Mouse (Mus musculus) hindbrain, postnatal 0 days (tissue): Measurements from ENCODE around the gene Ccdc60. TPM values are rescaled to one million over a fixed set of nuclear protein-coding genes. Genes with fewer than 3 reads are reported as not detected.
"Not testable (repeated sequence)": the region's sequence is repeated elsewhere in the genome, so short reads cannot be mapped to it uniquely, and the experiment has no call there.

Source experiments
- ATAC-seq: fragments of 200-750 bp; cut with Nextera tagmentation; 2 replicates; pipeline ENCODE4 v1.8.0; 2017; ENCODE audit warnings: mild to moderate bottlenecking, moderate TSS enrichment, moderate library complexity
- DNase-seq: peaks from one replicate; pipeline ENCODE4 v3.0.0-alpha.2; 2015; ENCODE audit warnings: low spot score
- H3K27ac ChIP-seq: fragments of 300-500 bp; sonication (generic); 2 replicates; pipeline ENCODE4 v1.5.1; 2014; ENCODE audit warnings: mild to moderate bottlenecking
- H3K27me3 ChIP-seq: fragments of 300-500 bp; sonication (generic); 2 replicates; pipeline ENCODE4 v1.6.1; 2014; ENCODE audit warnings: low read length, mixed read lengths; ENCODE audit not compliant: insufficient read depth
- H3K36me3 ChIP-seq: fragments of 300-500 bp; sonication (generic); 2 replicates; pipeline ENCODE4 v1.6.1; 2014; ENCODE audit warnings: low read length, mixed read lengths; ENCODE audit not compliant: insufficient read depth
- H3K4me1 ChIP-seq: fragments of 300-500 bp; sonication (generic); 2 replicates; pipeline ENCODE4 v1.6.1; 2014; ENCODE audit warnings: antibody characterized with exemption, low read length, mixed read lengths; ENCODE audit not compliant: insufficient read depth
- H3K4me2 ChIP-seq: fragments of 300-500 bp; sonication (generic); 2 replicates; pipeline ENCODE4 v1.6.1; 2014; ENCODE audit warnings: low read depth, mild to moderate bottlenecking, low read length, moderate library complexity, mixed read lengths
- H3K4me3 ChIP-seq: fragments of 300-500 bp; sonication (generic); 2 replicates; pipeline ENCODE4 v1.5.1; 2014; ENCODE audit warnings: low read length
- H3K9ac ChIP-seq: fragments of 300-500 bp; sonication (generic); replicated peaks from 2 replicates; pipeline ENCODE4 v1.6.1; 2014; ENCODE audit warnings: mild to moderate bottlenecking, low read length, moderate library complexity, mixed read lengths
- H3K9me3 ChIP-seq: fragments of 300-500 bp; sonication (generic); 2 replicates; pipeline ENCODE4 v1.6.1; 2016; ENCODE audit warnings: low read length, mixed read lengths
- CTCF ChIP-seq: IDR thresholded peaks from 2 replicates; pipeline ENCODE4 v1.5.1; 2016; ENCODE audit warnings: antibody characterized with exemption, control low read depth, low read depth
- WGBS: fragments of 180-500 bp; shearing (Covaris S2); extraction: QIAGEN DNeasy Blood & Tissue Kit; methylation state at CpG from one replicate; pipeline ENCODE4 v1.1.7; 2014; 5-methylcytosine and 5-hydroxymethylcytosine counted together
- polyA plus RNA-seq: library from polyadenylated mRNA; unstranded; fragments of >200 nt; fragmentation: Nextera tagmentation; extraction: Ambion mirVana; gene quantifications from 2 replicates; pipeline ENCODE4 v1.2.1, GENCODE M21; 2015
- total RNA-seq: library from RNA; depleted of rRNA; stranded (reverse); fragments of >200 nt; gene quantifications from 2 replicates; pipeline ENCODE4 v1.2.3, GENCODE M21; 2014

Ccdc60 gene
- total and polyA plus RNA-seq, 2 experiments from 2014 or later, result 0.73 to 2.3 TPM

GRCm38 (mm10) chr5:116312111-116312737 lies 23.4 kb upstream of the Ccdc60 start:
- peak overlapping the region; percentile 42 for H3K4me2 ChIP-seq
- WGBS, result 15% methylated on average over 15 of the region's 15 CpGs
- no peak for TF ChIP-seq CTCF
- H3K36me3 ChIP-seq, result no peaks in the 10 kb centered on the region
- ATAC-seq (peak; percentile 47; the same call in 1 of the 2 replicates), DNase-seq (peak; percentile 65)
- peak overlapping the region; percentile 30; the same call in 1 of the 2 replicates for H3K9ac ChIP-seq
- peak overlapping the region; percentile 13; the same call in 1 of the 2 replicates for H3K4me3 ChIP-seq
- no peaks in the 10 kb centered on the region for H3K9me3 ChIP-seq
- peak overlapping the region; percentile 3; the same call in 1 of the 2 replicates for H3K27ac ChIP-seq
- H3K27me3 ChIP-seq, result no peaks in the 10 kb centered on the region
- H3K4me1 ChIP-seq, result peaks cover 3% of the 10 kb centered on the region; the same call in 1 of the 2 replicates

- no peak overlapping the region for H3K4me3 ChIP-seq
- no peak overlapping the region for H3K4me2 ChIP-seq
- TF ChIP-seq CTCF, result no peak
- no peaks in the 10 kb centered on the region for H3K27me3 ChIP-seq
- DNase-seq (no peak), ATAC-seq (no peak)
- H3K9me3 ChIP-seq, result no peaks in the 10 kb centered on the region
- H3K4me1 ChIP-seq, result peaks cover 3% of the 10 kb centered on the region; the same call in 1 of the 2 replicates
- no peak overlapping the region for H3K9ac ChIP-seq
- peak overlapping the region; percentile 3; the same call in 1 of the 2 replicates for H3K27ac ChIP-seq
- WGBS, result 94% methylated on average over 6 of the region's 6 CpGs
- H3K36me3 ChIP-seq, result no peaks in the 10 kb centered on the region
Measured at GRCm38 (mm10) chr5:116311636-116312035, 22.9 kb upstream of the Ccdc60 start.

GRCm38 (mm10) chr5:116309383-116309801 lies 20.6 kb upstream of the Ccdc60 start:
- Histone ChIP-seq H3K27ac (peak overlapping the region; percentile 21; the same call in 1 of the 2 replicates), H3K4me3 (no peak overlapping the region), H3K9ac (no peak overlapping the region), H3K36me3 (no peaks in the 10 kb centered on the region), H3K4me1 (peaks cover 3% of the 10 kb centered on the region; the same call in 1 of the 2 replicates), H3K9me3 (no peaks in the 10 kb centered on the region), H3K4me2 (no peak overlapping the region), H3K27me3 (no peaks in the 10 kb centered on the region)
- TF ChIP-seq CTCF, result no peak
- DNase-seq, result peak; percentile 61
- 24% methylated on average over 6 of the region's 6 CpGs for WGBS
- ATAC-seq, result peak; percentile 78

- 81% methylated on average over 4 of the region's 4 CpGs for WGBS
- Histone ChIP-seq H3K9ac (no peak overlapping the region), H3K4me2 (no peak overlapping the region), H3K27me3 (no peaks in the 10 kb centered on the region), H3K4me3 (no peak overlapping the region), H3K27ac (no peak overlapping the region), H3K9me3 (no peaks in the 10 kb centered on the region), H3K36me3 (no peaks in the 10 kb centered on the region), H3K4me1 (no peaks in the 10 kb centered on the region)
- no peak for TF ChIP-seq CTCF
- DNase-seq (no peak), ATAC-seq (no peak)
Measured at GRCm38 (mm10) chr5:116305557-116305956, 16.8 kb upstream of the Ccdc60 start.

- H3K27ac ChIP-seq, H3K9ac ChIP-seq, H3K4me1 ChIP-seq, ATAC-seq, H3K36me3 ChIP-seq, DNase-seq, H3K4me3 ChIP-seq, H3K9me3 ChIP-seq, H3K4me2 ChIP-seq, H3K27me3 ChIP-seq: not testable (repeated sequence)
Measured at GRCm38 (mm10) chr5:116305146-116305545, 16.4 kb upstream of the Ccdc60 start.

GRCm38 (mm10) chr5:116300984-116301383 lies 12.2 kb upstream of the Ccdc60 start:
- no peaks in the 10 kb centered on the region for H3K27me3 ChIP-seq
- H3K9me3 ChIP-seq, result 0 out of 2 replicates have a peak, but pooled peaks cover 2% of the 10 kb centered on the region
- H3K9ac ChIP-seq, result no peak overlapping the region
- WGBS, result 56% methylated on average over 9 of the region's 9 CpGs
- no peak for DNase-seq
- no peak for TF ChIP-seq CTCF
- H3K4me1 ChIP-seq, result no peaks in the 10 kb centered on the region
- no peak overlapping the region for H3K4me3 ChIP-seq
- H3K4me2 ChIP-seq, result no peak overlapping the region
- no peak for ATAC-seq
- no peak overlapping the region for H3K27ac ChIP-seq
- no peaks in the 10 kb centered on the region for H3K36me3 ChIP-seq

- ATAC-seq (no peak), DNase-seq (no peak)
- Histone ChIP-seq H3K4me2 (no peak overlapping the region), H3K36me3 (no peaks in the 10 kb centered on the region), H3K9me3 (0 out of 2 replicates have a peak, but pooled peaks cover 4% of the 10 kb centered on the region), H3K27me3 (no peaks in the 10 kb centered on the region), H3K9ac (no peak overlapping the region), H3K4me1 (0 out of 2 replicates have a peak, but pooled peaks cover 10% of the 10 kb centered on the region), H3K27ac (no peak overlapping the region), H3K4me3 (no peak overlapping the region)
- TF ChIP-seq CTCF, result no peak
- 73% methylated on average over 5 of the region's 5 CpGs for WGBS
Measured at GRCm38 (mm10) chr5:116293501-116293900, 4.7 kb upstream of the Ccdc60 start.
